14 mouse cellular contexts compared by ENCODE assay signal in the genomic region with DNA sequence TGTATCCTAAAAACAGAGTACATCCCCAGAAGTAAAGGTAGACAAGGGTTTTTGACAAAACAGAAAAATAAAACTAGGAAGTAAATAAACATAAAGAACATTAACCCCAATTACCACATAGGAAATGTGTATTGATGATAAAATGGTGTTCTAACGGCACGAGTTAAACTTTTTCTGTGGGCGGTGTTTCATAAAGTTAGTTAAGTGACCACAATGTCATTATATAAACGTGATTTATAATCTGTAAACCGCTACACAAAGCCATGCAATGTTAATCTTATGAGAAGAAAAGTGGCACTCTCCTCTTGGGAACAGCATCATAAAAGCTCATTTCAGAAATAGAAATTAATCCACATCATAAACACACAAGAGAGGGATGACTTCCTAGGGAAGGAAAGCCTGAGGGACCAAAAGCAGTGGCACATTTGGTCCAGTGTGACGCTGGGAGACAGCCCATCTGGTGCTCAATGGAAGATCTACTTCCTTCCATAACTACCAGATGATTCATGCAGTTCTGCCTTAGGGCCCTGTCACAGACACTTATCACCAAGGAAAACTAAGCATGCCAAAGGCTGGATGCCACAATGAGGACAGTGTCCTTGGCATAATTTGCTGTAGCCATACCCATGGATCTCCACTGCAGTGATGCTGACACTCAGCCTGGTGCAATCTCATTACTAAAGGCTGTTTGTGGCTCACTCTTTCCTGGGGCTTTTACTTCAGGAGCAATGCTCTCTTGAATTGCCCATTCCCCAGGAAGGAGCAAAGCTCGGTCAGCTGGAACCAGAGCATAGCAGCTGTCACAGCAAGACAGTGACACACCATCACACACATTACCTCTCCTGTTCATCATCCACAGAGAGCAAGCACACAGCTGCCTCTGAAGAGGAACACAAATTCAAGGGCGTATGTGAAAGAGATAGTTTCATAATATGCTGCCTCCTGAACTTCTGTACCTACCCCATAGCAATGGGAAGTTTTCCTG.
DNase-seq lines count a peak whose midpoint lies in the region; ATAC-seq lines count a peak whose summit lies in the region.
"Had no signal": no experiment of that assay in that cellular context is flagged by ENCODE, and none has a peak within 500 bp of the region (broad histone marks: within the 10 kb centered on the region; RNA-seq: fewer than 3 reads in every experiment).

No protein-coding gene starts in this region.

- no peak overlapping the region for H3K4me3 ChIP-seq in midbrain, embryonic 13.5 days (replicated peaks)
- H3K4me3 ChIP-seq in midbrain, embryonic 10.5 days, result no peak overlapping the region
- H3K4me3 ChIP-seq: forebrain, embryonic 12.5 days; limb, embryonic 15.5 days had no signal

- intact Hi-C loops in gastrocnemius, postnatal 36 days (cut with DNase I), result no loop called here

- H3K4me1 ChIP-seq in midbrain, embryonic 13.5 days (replicated peaks), result no peaks in the 10 kb centered on the region
- no peaks in the 10 kb centered on the region for H3K4me1 ChIP-seq in midbrain, embryonic 10.5 days
- H3K4me1 ChIP-seq: forebrain, embryonic 12.5 days; limb, embryonic 15.5 days had no signal

- no peak overlapping the region for H3K4me2 ChIP-seq in midbrain, embryonic 13.5 days (replicated peaks)
- H3K4me2 ChIP-seq: forebrain, embryonic 12.5 days; limb, embryonic 15.5 days had no signal

- no peaks in the 10 kb centered on the region for H3K27me3 ChIP-seq in midbrain, embryonic 13.5 days
- no peaks in the 10 kb centered on the region for H3K27me3 ChIP-seq in midbrain, embryonic 10.5 days (ENCODE audit: low read depth, poor library complexity, severe bottlenecking)
- H3K27me3 ChIP-seq: forebrain, embryonic 12.5 days; limb, embryonic 15.5 days had no signal

- H3K27ac ChIP-seq in midbrain, embryonic 13.5 days, result no peak overlapping the region
- H3K27ac ChIP-seq in midbrain, embryonic 10.5 days (replicated peaks), result no peak overlapping the region
- H3K27ac ChIP-seq: forebrain, embryonic 12.5 days; kidney, postnatal 0 days; limb, embryonic 15.5 days had no signal

- 88% methylated on average over 8 of the region's 8 CpGs for WGBS in midbrain, embryonic 13.5 days
- 87% methylated on average over 8 of the region's 8 CpGs for WGBS in midbrain, embryonic 10.5 days

- H3K9ac ChIP-seq in midbrain, embryonic 13.5 days (replicated peaks), result no peak overlapping the region
- H3K9ac ChIP-seq: forebrain, embryonic 12.5 days; limb, embryonic 15.5 days had no signal

- no peaks in the 10 kb centered on the region for H3K9me3 ChIP-seq in midbrain, embryonic 13.5 days
- H3K9me3 ChIP-seq in midbrain, embryonic 10.5 days (replicated peaks), result no peaks in the 10 kb centered on the region
- H3K9me3 ChIP-seq: forebrain, embryonic 12.5 days; limb, embryonic 15.5 days had no signal

- no peaks in the 10 kb centered on the region for H3K36me3 ChIP-seq in midbrain, embryonic 13.5 days
- H3K36me3 ChIP-seq in midbrain, embryonic 10.5 days, result no peaks in the 10 kb centered on the region
- H3K36me3 ChIP-seq: forebrain, embryonic 12.5 days; limb, embryonic 15.5 days had no signal

- ATAC-seq in cerebellum, adult (ENCODE audit: insufficient number of reproducible peaks, low FRiP score, low TSS enrichment), result peak; percentile 45; the same call in 1 of the 2 replicates
- ATAC-seq in midbrain, embryonic 13.5 days, result peak; percentile 37; the same call in 1 of the 2 replicates
- ATAC-seq in hematopoietic stem cell, adult 5-6 weeks (replicated peaks in 1 of 2; ENCODE audit: insufficient read depth in 1 of 2, low FRiP score in 2 of 2, low TSS enrichment in 1 of 2, low read depth in 1 of 2, poor library complexity in 2 of 2, severe bottlenecking in 2 of 2), result peak; percentile 54 to 58
- ATAC-seq: lung, postnatal 0 days had no signal

- no peak for DNase-seq in cerebellum, postnatal 4 days (ENCODE audit: low spot score in 2 of 2)
- DNase-seq in midbrain, embryonic 10.5 days (ENCODE audit: low spot score), result no peak
- peak; percentile 92 for DNase-seq in retina, postnatal 1 day
- DNase-seq in gastrocnemius, postnatal 10 days, result no peak
- no peak for DNase-seq in gastrocnemius, postnatal 36 days
- DNase-seq: embryo, embryonic 11 days; heart, postnatal 36 days had no signal
